Mouse (Mus musculus): ENCODE measurements around the gene Myoz1. TPM values are rescaled to one million over a fixed set of nuclear protein-coding genes. Genes with fewer than 3 reads are reported as not detected.

Myoz1 gene
- total RNA-seq, 2 experiments from 2014 or later: 1,287 to 1,360 TPM

GRCm38 (mm10) chr14:20674064-20674833 lies 17.9 kb upstream of the Myoz1 start, which contains the start of gene Sec24c:
TSS of gene Sec24c (plus strand) at chr14:20674308.
- DNase-seq (ENCODE audit: low spot score in 2 of 2): peak; percentile 99

- DNase-seq (ENCODE audit: low spot score in 2 of 2): peak in 1 of 2 experiments; percentile 21
Observed at GRCm38 (mm10) chr14:20673735-20674063, 17.4 kb upstream of the Myoz1 start.

GRCm38 (mm10) chr14:20672990-20673389 lies 16.6 kb upstream of the Myoz1 start:
- DNase-seq (ENCODE audit: low spot score in 2 of 2): peak in 1 of 2 experiments; percentile 26

- peak in 1 of 2 experiments; percentile 59 for DNase-seq (ENCODE audit: low spot score in 2 of 2)
Observed at GRCm38 (mm10) chr14:20668154-20668810, 11.9 kb upstream of the Myoz1 start, which contains the start of gene Synpo2l. TSS of gene Synpo2l (minus strand) at chr14:20668354.

GRCm38 (mm10) chr14:20667469-20667868 lies 11.1 kb upstream of the Myoz1 start:
- DNase-seq (ENCODE audit: low spot score in 2 of 2): no peak

GRCm38 (mm10) chr14:20664436-20664835 lies 8.1 kb upstream of the Myoz1 start:
- DNase-seq (ENCODE audit: low spot score in 2 of 2): peak in 1 of 2 experiments; percentile 16

- DNase-seq (ENCODE audit: low spot score in 2 of 2): no peak
Observed at GRCm38 (mm10) chr14:20663601-20664000, 7.3 kb upstream of the Myoz1 start.

- DNase-seq (ENCODE audit: low spot score in 2 of 2): no peak
Observed at GRCm38 (mm10) chr14:20662740-20663139, 6.4 kb upstream of the Myoz1 start.

GRCm38 (mm10) chr14:20661661-20662331 lies 5.5 kb upstream of the Myoz1 start:
- DNase-seq (ENCODE audit: low spot score in 2 of 2): peak in 1 of 2 experiments; percentile 37

- DNase-seq (ENCODE audit: low spot score in 2 of 2): peak; percentile 88 to 94
Observed at GRCm38 (mm10) chr14:20660827-20661660, 4.7 kb upstream of the Myoz1 start.

- DNase-seq (ENCODE audit: low spot score in 2 of 2): no peak
Observed at GRCm38 (mm10) chr14:20659687-20660086, 3.3 kb upstream of the Myoz1 start.

- no peak for DNase-seq (ENCODE audit: low spot score in 2 of 2)
Observed at GRCm38 (mm10) chr14:20658902-20659301, 2.6 kb upstream of the Myoz1 start.

- peak in 1 of 2 experiments; percentile 37 for DNase-seq (ENCODE audit: low spot score in 2 of 2)
Observed at GRCm38 (mm10) chr14:20658326-20658725, 2.0 kb upstream of the Myoz1 start.

GRCm38 (mm10) chr14:20655731-20656130 lies 609 bp downstream of the Myoz1 start:
- no peak for DNase-seq (ENCODE audit: low spot score in 2 of 2)

GRCm38 (mm10) chr14:20654690-20655421 lies 1.5 kb downstream of the Myoz1 start:
- DNase-seq (ENCODE audit: low spot score in 2 of 2): no peak

- peak in 1 of 2 experiments; percentile 16 for DNase-seq (ENCODE audit: low spot score in 2 of 2)
Observed at GRCm38 (mm10) chr14:20651722-20652256, 4.6 kb downstream of the Myoz1 start.

- DNase-seq (ENCODE audit: low spot score in 2 of 2): peak in 1 of 2 experiments; percentile 48
Observed at GRCm38 (mm10) chr14:20651000-20651399, 5.3 kb downstream of the Myoz1 start.

GRCm38 (mm10) chr14:20646381-20646780 lies 10.0 kb downstream of the Myoz1 start:
- no peak for DNase-seq (ENCODE audit: low spot score in 2 of 2)

- DNase-seq (ENCODE audit: low spot score in 2 of 2): no peak
Observed at GRCm38 (mm10) chr14:20645547-20645946, 10.8 kb downstream of the Myoz1 start.

- no peak for DNase-seq (ENCODE audit: low spot score in 2 of 2)
Observed at GRCm38 (mm10) chr14:20641438-20641875, 14.9 kb downstream of the Myoz1 start.
